Mouse (Mus musculus) ES-Bruce4 (cell line): ENCODE measurements around the gene Il12b.

ENCODE experiments used
- CTCF ChIP-seq: IDR thresholded peaks from one replicate; pipeline ENCODE4 v1.8.1; 2011; ENCODE audit warnings: low read depth, low read length
- POLR2A ChIP-seq: IDR thresholded peaks from one replicate; pipeline ENCODE4 v1.8.1; 2011; ENCODE audit warnings: low read length; ENCODE audit not compliant: insufficient read depth

GRCm38 (mm10) chr11:44422337-44423111 lies 22.7 kb downstream of the Il12b start:
- TF ChIP-seq POLR2A (no peak), CTCF (no peak)
